ENCODE assay signal across 14 mouse cellular contexts in the genomic region with DNA sequence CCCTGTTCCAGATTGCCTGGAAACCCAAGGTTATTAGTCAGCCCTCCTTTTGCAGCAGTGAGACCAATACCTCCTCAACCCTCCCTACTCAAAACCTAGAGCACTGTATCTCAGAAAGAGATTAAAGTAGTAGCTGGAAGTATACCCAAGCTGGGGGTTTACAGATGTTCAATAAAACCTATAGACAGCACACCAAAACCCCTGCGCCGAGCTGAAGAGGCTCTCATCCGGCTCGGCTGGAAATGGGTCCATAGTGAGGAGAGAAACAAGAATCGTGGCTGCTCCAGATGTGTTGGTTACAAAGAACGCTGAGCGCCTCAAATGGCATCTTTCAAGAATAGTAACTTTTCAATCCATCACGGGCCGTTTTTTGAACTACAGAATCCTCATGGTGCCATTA.
"Had no signal": no experiment of that assay in that cellular context is flagged by ENCODE, and none has a peak within 500 bp of the region (broad histone marks: within the 10 kb centered on the region; RNA-seq: fewer than 3 reads in every experiment).

No protein-coding gene starts in this region.

- H3K4me2 ChIP-seq: liver, embryonic 13.5 days; lung, embryonic 15.5 days; midbrain, embryonic 11.5 days had no signal

- H3K9me3 ChIP-seq: lung, embryonic 15.5 days had no signal

- H3K27ac ChIP-seq: kidney, postnatal 0 days; liver, embryonic 13.5 days; lung, embryonic 15.5 days; macrophage had no signal

- ATAC-seq: liver, postnatal 0 days; midbrain, embryonic 16.5 days had no signal

- H3K36me3 ChIP-seq: liver, embryonic 13.5 days; lung, embryonic 15.5 days had no signal

- DNase-seq: kidney, postnatal 36 days; left cerebral cortex, postnatal 4 days; liver; liver, embryonic 13.5 days; liver, postnatal 0 days; lung, postnatal 14 days; right cerebral cortex, postnatal 25 days; thymus, postnatal 36 days had no signal

- H3K9ac ChIP-seq: liver, embryonic 13.5 days; liver, postnatal 0 days; lung, embryonic 15.5 days had no signal

- H3K4me1 ChIP-seq: liver, embryonic 13.5 days; lung, embryonic 15.5 days; megakaryocyte, embryonic 14.5 days had no signal

- H3K4me3 ChIP-seq: liver, embryonic 13.5 days; lung, embryonic 15.5 days; megakaryocyte, embryonic 14.5 days had no signal

- H3K27me3 ChIP-seq: liver, embryonic 13.5 days; lung, embryonic 15.5 days; megakaryocyte, embryonic 14.5 days had no signal
